Mouse (Mus musculus): ENCODE results near the gene Tyk2. TPM values are rescaled to one million over a fixed set of nuclear protein-coding genes. Genes with fewer than 3 reads are reported as not detected.

Tyk2 gene
- 10 to 100 TPM; 12.7 to 16.4 TPM for total RNA-seq (2021)

- DNase-seq (ENCODE audit: extremely low spot score in 1 of 2, low spot score in 1 of 2), result peak; percentile 71 to 79
Observed at GRCm38 (mm10) chr9:21131059-21131956, at the start of gene Tyk2. Gene Tyk2, minus strand, starts transcription at chr9:21131243.

- DNase-seq (ENCODE audit: extremely low spot score in 1 of 2, low spot score in 1 of 2), result no peak
Observed at GRCm38 (mm10) chr9:21180841-21181240, 49.8 kb upstream of the Tyk2 start.

- no peak for DNase-seq (ENCODE audit: extremely low spot score in 1 of 2, low spot score in 1 of 2)
Observed at GRCm38 (mm10) chr9:21180402-21180801, 49.4 kb upstream of the Tyk2 start.

GRCm38 (mm10) chr9:21172364-21172763 is 41.3 kb upstream of the Tyk2 start:
- DNase-seq (ENCODE audit: extremely low spot score in 1 of 2, low spot score in 1 of 2), result no peak

- no peak for DNase-seq (ENCODE audit: extremely low spot score in 1 of 2, low spot score in 1 of 2)
Observed at GRCm38 (mm10) chr9:21169157-21169556, 38.1 kb upstream of the Tyk2 start.

- DNase-seq (ENCODE audit: extremely low spot score in 1 of 2, low spot score in 1 of 2), result peak; percentile 60 to 83
Observed at GRCm38 (mm10) chr9:21168161-21169123, 37.4 kb upstream of the Tyk2 start.

GRCm38 (mm10) chr9:21167140-21168097 is 36.4 kb upstream of the Tyk2 start:
- no peak for DNase-seq (ENCODE audit: extremely low spot score in 1 of 2, low spot score in 1 of 2)

- no peak for DNase-seq (ENCODE audit: extremely low spot score in 1 of 2, low spot score in 1 of 2)
Observed at GRCm38 (mm10) chr9:21166516-21166915, 35.5 kb upstream of the Tyk2 start.

GRCm38 (mm10) chr9:21165952-21166451 is 35.0 kb upstream of the Tyk2 start:
- peak; percentile 69 to 72 for DNase-seq (ENCODE audit: extremely low spot score in 1 of 2, low spot score in 1 of 2)

- peak; percentile 42 to 67 for DNase-seq (ENCODE audit: extremely low spot score in 1 of 2, low spot score in 1 of 2)
Observed at GRCm38 (mm10) chr9:21165041-21165951, 34.3 kb upstream of the Tyk2 start, which contains the start of gene Pde4a. Gene Pde4a, plus strand, starts transcription at chr9:21165714.

GRCm38 (mm10) chr9:21164072-21164471 is 33.0 kb upstream of the Tyk2 start:
- peak; percentile 36 to 37 for DNase-seq (ENCODE audit: extremely low spot score in 1 of 2, low spot score in 1 of 2)

GRCm38 (mm10) chr9:21163086-21164050 is 32.3 kb upstream of the Tyk2 start:
- no peak for DNase-seq (ENCODE audit: extremely low spot score in 1 of 2, low spot score in 1 of 2)

- DNase-seq (ENCODE audit: extremely low spot score in 1 of 2, low spot score in 1 of 2), result peak; percentile 91 to 95
Observed at GRCm38 (mm10) chr9:21161209-21161909, 30.3 kb upstream of the Tyk2 start.

GRCm38 (mm10) chr9:21154787-21155186 is 23.7 kb upstream of the Tyk2 start:
- DNase-seq (ENCODE audit: extremely low spot score in 1 of 2, low spot score in 1 of 2), result no peak

- DNase-seq (ENCODE audit: extremely low spot score in 1 of 2, low spot score in 1 of 2), result no peak
Observed at GRCm38 (mm10) chr9:21153833-21154232, 22.8 kb upstream of the Tyk2 start.

GRCm38 (mm10) chr9:21153331-21153730 is 22.3 kb upstream of the Tyk2 start:
- DNase-seq (ENCODE audit: extremely low spot score in 1 of 2, low spot score in 1 of 2), result no peak

GRCm38 (mm10) chr9:21152715-21153114 is 21.7 kb upstream of the Tyk2 start:
- DNase-seq (ENCODE audit: extremely low spot score in 1 of 2, low spot score in 1 of 2), result peak; percentile 44 to 62
